Mouse (Mus musculus): Measurements from ENCODE around the gene Kcnb1. TPM values are rescaled to one million over a fixed set of nuclear protein-coding genes. Genes with fewer than 3 reads are reported as not detected.

Kcnb1 gene
- polyA plus RNA-seq, 1 experiment from 2014 or later: 1.3 TPM

DNA sequence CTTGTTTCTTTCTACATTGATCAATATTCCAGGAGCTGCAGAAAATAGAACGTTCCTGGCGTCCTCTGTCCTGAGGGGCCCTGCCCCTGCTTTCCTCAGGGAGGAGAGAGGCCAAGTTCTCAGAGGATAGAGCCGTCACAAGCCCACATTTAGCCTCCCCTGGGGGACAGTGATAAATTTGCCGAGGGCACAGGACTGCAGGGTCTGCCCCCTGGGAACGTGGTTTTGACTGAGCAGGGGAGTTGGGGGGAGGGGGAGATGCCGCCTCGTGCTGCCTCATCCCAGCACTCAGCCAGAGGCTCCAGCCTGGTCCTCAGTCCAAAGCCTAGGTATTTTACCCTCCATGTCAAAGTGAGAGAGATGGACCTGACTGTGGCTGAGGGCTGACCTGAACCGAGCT is 57.9 kb downstream of the Kcnb1 start:
- WGBS: 38% methylated on average over 8 of the region's 8 CpGs
- Histone ChIP-seq H3K27me3 (replicated peaks) (no peaks in the 10 kb centered on the region), H3K36me3 (no peaks in the 10 kb centered on the region), H3K27ac (no peak overlapping the region), H3K4me1 (peaks cover 25% of the 10 kb centered on the region), H3K9ac (no peak overlapping the region), H3K9me3 (no peaks in the 10 kb centered on the region), H3K4me2 (replicated peaks) (no peak overlapping the region), H3K4me3 (no peak overlapping the region)
- ATAC-seq (ENCODE audit: low FRiP score, low read depth): no peak

DNA sequence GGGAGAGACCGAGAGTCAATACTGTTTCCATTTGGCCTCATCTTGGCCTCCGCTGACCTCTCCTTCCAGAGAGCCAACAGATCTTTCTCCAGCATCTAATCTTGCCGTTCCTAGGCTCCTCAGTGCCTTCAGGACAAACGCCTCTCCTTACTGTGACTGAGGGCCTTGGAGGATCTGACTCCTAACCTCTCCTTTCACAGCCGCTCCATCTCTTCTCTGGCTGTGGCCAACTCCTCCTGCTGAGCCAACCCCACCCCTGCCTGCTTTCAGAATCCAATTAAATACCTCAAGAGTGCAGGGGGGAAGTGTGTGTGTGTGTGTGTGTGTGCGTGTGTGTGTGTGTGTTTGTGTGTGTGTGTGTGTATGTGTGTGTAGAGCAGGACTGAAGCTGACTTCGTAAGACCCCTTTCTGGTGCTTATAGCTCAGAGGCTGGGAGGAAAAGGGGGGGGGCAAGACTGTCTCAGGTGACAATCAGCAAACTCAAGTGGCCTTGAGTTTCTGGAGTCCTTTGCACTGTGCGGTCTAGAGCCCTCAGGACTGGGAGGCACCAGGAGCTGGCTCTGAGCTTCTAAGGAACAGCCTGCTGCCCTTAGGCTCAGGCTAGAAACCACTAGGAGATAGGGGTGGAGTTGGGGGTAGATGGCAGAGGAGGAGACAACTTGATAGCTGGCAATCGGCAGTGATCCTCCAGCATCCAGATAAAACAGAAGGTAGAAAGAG is 59.7 kb downstream of the Kcnb1 start:
- no peaks in the 10 kb centered on the region for H3K27me3 ChIP-seq (replicated peaks)
- no peak overlapping the region for H3K27ac ChIP-seq
- no peak for ATAC-seq (ENCODE audit: low FRiP score, low read depth)
- no peaks in the 10 kb centered on the region for H3K36me3 ChIP-seq
- H3K9me3 ChIP-seq: no peaks in the 10 kb centered on the region
- WGBS: 37% methylated on average over 9 of the region's 9 CpGs
- no peak overlapping the region for H3K4me3 ChIP-seq
- H3K4me1 ChIP-seq: peaks cover 20% of the 10 kb centered on the region
- peak overlapping the region; percentile 29; the same call in 1 of the 2 replicates for H3K9ac ChIP-seq
- H3K4me2 ChIP-seq (replicated peaks): peak overlapping the region; percentile 50

DNA sequence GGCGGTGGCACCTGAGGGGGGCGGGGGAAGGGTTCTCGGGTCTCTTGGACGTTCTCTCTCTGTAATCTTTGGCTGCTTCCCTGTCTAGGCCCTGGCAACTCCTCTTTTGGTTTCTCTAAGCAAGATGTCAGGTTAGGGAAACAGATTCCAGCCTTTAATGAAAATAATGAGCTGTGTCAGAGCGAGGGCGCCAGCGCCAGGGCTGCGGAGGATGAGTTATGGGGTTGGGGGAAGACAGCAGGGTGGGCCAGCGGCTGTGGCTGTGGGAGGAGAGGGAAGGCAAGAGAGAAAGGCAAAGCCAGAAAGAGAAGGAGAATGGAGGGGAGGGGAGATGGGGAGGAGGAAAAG is 60.4 kb downstream of the Kcnb1 start:
- Histone ChIP-seq H3K36me3 (no peaks in the 10 kb centered on the region), H3K4me3 (no peak overlapping the region), H3K4me2 (replicated peaks) (peak overlapping the region; percentile 50), H3K4me1 (peaks cover 20% of the 10 kb centered on the region), H3K9me3 (no peaks in the 10 kb centered on the region), H3K9ac (peak overlapping the region; percentile 29; the same call in 1 of the 2 replicates), H3K27me3 (replicated peaks) (no peaks in the 10 kb centered on the region), H3K27ac (no peak overlapping the region)
- 9% methylated on average over 9 of the region's 9 CpGs for WGBS
- peak; percentile 62; the same call in 1 of the 2 replicates for ATAC-seq (ENCODE audit: low FRiP score, low read depth)

DNA sequence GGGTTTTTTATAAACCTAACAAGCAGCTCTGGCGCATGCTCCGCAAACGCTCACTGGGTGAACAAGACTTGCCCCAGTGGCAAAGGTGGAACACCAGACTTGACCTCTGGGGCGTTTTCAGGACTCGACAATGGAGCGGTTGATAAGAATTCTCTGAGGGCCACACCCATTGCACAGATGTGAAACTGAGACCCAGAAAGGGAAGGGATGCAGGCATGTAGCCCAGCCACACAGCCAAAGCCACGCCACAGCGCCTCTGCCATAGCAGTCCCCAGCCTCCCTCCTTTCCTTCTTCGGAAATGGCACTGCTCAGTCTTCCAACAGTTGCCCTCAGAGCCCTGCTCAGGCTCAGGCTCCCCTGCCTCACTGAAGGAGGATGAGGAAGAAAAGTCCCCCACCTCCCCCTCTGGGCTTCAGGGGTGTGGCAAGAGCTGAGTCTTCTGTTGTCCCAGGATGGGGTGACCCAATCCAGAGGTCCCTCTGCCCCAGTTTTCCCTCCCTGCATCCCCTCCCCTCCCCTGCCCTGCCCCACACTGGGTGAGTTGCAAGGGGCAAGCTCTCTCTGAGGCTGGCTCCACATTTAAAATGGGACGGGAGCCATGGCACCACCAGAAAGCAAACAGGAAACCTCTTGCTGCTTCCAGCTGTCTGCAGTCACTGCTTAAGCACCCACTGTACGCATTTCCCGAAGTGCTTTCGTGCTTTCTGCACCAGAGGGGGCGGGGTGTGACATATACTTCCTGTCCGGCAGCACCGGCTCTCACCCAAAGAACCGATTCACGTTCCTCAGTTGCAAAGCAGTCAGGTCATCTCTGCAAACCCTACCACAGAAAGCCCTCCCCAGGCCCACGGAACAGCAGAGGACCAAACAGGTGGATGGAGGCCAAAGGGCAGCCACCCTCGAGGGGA is 61.0 kb downstream of the Kcnb1 start:
- Histone ChIP-seq H3K36me3 (no peaks in the 10 kb centered on the region), H3K27ac (no peak overlapping the region), H3K4me1 (peaks cover 23% of the 10 kb centered on the region), H3K4me2 (replicated peaks) (peak overlapping the region; percentile 50), H3K27me3 (replicated peaks) (no peaks in the 10 kb centered on the region), H3K9ac (peak overlapping the region; percentile 29; the same call in 1 of the 2 replicates), H3K9me3 (no peaks in the 10 kb centered on the region), H3K4me3 (no peak overlapping the region)
- no peak; the same call in 1 of the 2 replicates for ATAC-seq (ENCODE audit: low FRiP score, low read depth)
- 45% methylated on average over 20 of the region's 20 CpGs for WGBS

DNA sequence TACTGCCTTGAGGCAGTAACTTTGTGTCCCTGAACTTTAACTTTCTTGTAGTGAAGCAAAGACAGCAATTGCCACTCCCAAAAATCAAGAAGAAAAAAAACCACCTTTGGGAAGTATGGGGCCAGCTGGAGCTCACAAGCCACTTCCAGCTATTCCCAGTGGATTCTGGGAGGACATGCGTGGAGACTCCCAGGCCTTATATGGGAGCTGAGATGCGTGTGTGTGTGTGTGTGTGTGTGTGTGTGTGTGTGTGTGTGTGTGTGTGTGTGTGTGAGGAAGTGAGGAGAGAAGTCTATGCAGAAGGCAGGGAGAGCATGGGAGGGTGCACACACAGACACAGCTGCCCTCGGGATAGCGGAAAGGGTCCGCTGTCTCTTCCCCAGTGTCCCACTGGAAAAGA is 62.6 kb downstream of the Kcnb1 start:
- no peaks in the 10 kb centered on the region for H3K9me3 ChIP-seq
- H3K36me3 ChIP-seq: no peaks in the 10 kb centered on the region
- WGBS: 90% methylated on average over 5 of the region's 5 CpGs
- H3K4me3 ChIP-seq: no peak overlapping the region
- H3K9ac ChIP-seq: no peak overlapping the region
- peaks cover 29% of the 10 kb centered on the region for H3K4me1 ChIP-seq
- no peaks in the 10 kb centered on the region for H3K27me3 ChIP-seq (replicated peaks)
- H3K4me2 ChIP-seq (replicated peaks): no peak overlapping the region
- no peak overlapping the region for H3K27ac ChIP-seq
- no peak for ATAC-seq (ENCODE audit: low FRiP score, low read depth)

DNA sequence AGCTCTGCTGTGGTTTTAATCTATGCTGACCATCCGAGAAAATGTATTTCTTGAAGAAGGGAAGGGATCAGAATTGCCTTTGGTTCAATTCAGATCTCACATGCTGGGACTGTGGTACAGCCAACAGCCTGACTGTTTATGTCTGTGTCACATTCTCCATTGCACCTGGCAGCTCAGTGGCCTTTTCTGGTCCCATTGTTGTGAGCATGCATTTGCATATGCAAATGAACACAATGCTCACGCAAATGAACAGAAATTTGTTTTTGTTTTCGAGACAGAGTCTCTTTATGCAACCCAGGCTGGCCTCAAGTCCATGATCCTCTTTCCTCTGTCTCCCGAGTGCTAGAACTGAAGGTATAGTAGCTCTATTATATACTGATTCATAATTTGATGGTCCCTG is 64.2 kb downstream of the Kcnb1 start:
- H3K9me3 ChIP-seq: no peaks in the 10 kb centered on the region

DNA sequence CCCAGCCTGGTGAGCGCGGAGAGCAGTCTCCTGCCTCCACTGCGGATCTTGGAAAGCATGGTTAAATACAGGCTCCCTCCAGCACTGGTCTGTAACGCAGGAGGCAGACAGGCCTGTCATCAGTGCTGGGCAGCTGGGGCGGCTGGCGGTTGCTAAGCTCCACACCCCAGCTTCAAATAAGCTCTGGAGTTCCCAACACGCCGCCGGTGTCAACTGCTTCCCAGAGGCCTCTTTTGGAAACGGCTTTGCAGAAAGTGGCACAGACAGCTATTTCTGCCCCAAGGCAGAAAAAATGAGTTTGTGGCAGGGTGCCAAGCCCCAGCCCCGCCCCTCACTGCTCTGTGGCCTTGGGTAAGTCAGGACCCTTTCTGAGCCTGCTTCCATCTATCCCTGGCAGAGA is 66.0 kb downstream of the Kcnb1 start:
- peak; percentile 67 for ATAC-seq (ENCODE audit: low FRiP score, low read depth)
- 0 out of 2 replicates have a peak overlapping the region, but pooled peaks have one; percentile 21 for H3K9ac ChIP-seq
- H3K4me3 ChIP-seq: no peak overlapping the region

More for the DNA sequence above, 64.2 kb downstream of the Kcnb1 start:
- Histone ChIP-seq H3K27ac (no peak overlapping the region), H3K27me3 (replicated peaks) (no peaks in the 10 kb centered on the region), H3K9ac (no peak overlapping the region), H3K36me3 (no peaks in the 10 kb centered on the region), H3K4me2 (replicated peaks) (no peak overlapping the region), H3K4me3 (no peak overlapping the region), H3K4me1 (peaks cover 29% of the 10 kb centered on the region)
- ATAC-seq (ENCODE audit: low FRiP score, low read depth): no peak
- 67% methylated on average over 4 of the region's 4 CpGs for WGBS

DNA sequence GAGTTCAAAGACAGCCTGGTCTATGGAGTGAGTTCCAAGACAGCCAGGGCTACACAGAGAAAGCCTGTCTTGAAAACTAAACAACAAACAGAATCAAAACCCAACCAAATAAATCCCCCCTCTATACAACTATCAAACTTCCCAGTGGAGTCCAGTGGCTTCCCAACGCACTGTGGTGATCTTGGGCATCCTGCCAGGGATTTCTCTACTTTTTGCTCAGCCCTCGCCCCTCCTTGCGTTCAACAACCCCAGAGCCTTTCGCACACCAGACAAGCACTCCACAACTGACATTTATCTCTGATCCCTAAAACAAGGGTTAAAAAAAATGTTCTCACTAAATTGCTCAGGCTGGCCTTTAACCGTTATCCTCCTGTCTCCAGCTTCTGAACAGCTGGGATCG is 67.2 kb downstream of the Kcnb1 start:
- Histone ChIP-seq H3K4me2 (replicated peaks) (no peak overlapping the region), H3K4me3 (no peak overlapping the region), H3K36me3 (no peaks in the 10 kb centered on the region), H3K9me3 (no peaks in the 10 kb centered on the region), H3K27me3 (replicated peaks) (no peaks in the 10 kb centered on the region), H3K9ac (no peak overlapping the region), H3K27ac (no peak overlapping the region), H3K4me1 (peaks cover 9% of the 10 kb centered on the region)
- ATAC-seq (ENCODE audit: low FRiP score, low read depth): no peak
- 88% methylated on average over 6 of the region's 6 CpGs for WGBS

More for the DNA sequence above, 66.0 kb downstream of the Kcnb1 start:
- no peaks in the 10 kb centered on the region for H3K36me3 ChIP-seq
- H3K27me3 ChIP-seq (replicated peaks): no peaks in the 10 kb centered on the region
- peaks cover 13% of the 10 kb centered on the region for H3K4me1 ChIP-seq
- no peak overlapping the region for H3K4me2 ChIP-seq (replicated peaks)
- no peaks in the 10 kb centered on the region for H3K9me3 ChIP-seq
- H3K27ac ChIP-seq: peak overlapping the region; percentile 17; the same call in 1 of the 2 replicates
- WGBS: 52% methylated on average over 11 of the region's 11 CpGs

DNA sequence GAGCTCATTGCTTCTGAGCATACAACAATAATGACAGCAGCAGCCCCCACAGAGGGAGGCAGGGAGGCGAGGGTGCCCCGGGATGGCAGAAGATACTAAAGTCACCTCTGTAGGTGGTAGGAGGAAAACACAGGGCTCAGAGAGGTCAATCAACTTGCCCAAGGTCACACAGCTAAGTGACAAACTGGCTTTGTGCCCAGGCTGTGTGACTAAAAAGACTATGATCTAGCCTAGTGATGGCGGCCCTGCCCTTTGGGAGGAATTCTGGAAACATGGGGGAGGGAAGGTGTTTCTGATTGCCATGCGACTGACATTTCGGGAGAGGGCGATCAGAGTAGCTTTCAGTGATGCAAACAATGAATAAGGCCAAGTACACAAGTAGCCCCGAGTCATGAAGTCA is 68.0 kb downstream of the Kcnb1 start:
- WGBS: 88% methylated on average over 7 of the region's 7 CpGs

DNA sequence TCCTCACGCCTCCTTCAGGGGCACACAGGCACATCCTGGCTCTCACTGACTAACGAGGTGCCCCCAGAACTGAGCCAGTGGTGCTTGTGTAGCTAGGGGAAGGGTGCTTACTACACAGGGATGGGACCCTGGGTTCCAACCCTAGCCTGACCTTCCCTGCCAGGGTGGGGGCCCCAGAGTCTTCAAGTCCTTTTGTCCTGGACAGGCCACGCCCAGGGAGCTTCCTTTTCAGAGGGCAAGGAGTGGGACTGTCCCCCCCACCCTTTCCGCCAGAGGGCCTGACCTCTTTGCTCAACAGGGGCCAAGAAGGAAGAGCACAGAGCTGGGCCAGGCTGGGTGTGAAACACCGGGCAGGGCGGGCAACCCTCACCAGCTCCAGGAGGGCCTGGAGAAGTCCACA is 68.7 kb downstream of the Kcnb1 start:
- ATAC-seq (ENCODE audit: low FRiP score, low read depth): no peak
- H3K4me1 ChIP-seq: peaks cover 9% of the 10 kb centered on the region
- H3K4me2 ChIP-seq (replicated peaks): no peak overlapping the region
- H3K9me3 ChIP-seq: no peaks in the 10 kb centered on the region
- no peak overlapping the region for H3K9ac ChIP-seq
- no peak overlapping the region for H3K4me3 ChIP-seq
- no peaks in the 10 kb centered on the region for H3K36me3 ChIP-seq
- no peak overlapping the region for H3K27ac ChIP-seq
- WGBS: 72% methylated on average over 6 of the region's 6 CpGs
- H3K27me3 ChIP-seq (replicated peaks): no peaks in the 10 kb centered on the region

More for the DNA sequence above, 68.0 kb downstream of the Kcnb1 start:
- no peak for ATAC-seq (ENCODE audit: low FRiP score, low read depth)
- Histone ChIP-seq H3K4me1 (peaks cover 9% of the 10 kb centered on the region), H3K36me3 (no peaks in the 10 kb centered on the region), H3K4me2 (replicated peaks) (no peak overlapping the region), H3K9me3 (no peaks in the 10 kb centered on the region), H3K4me3 (no peak overlapping the region), H3K27me3 (replicated peaks) (no peaks in the 10 kb centered on the region), H3K27ac (no peak overlapping the region), H3K9ac (no peak overlapping the region)

DNA sequence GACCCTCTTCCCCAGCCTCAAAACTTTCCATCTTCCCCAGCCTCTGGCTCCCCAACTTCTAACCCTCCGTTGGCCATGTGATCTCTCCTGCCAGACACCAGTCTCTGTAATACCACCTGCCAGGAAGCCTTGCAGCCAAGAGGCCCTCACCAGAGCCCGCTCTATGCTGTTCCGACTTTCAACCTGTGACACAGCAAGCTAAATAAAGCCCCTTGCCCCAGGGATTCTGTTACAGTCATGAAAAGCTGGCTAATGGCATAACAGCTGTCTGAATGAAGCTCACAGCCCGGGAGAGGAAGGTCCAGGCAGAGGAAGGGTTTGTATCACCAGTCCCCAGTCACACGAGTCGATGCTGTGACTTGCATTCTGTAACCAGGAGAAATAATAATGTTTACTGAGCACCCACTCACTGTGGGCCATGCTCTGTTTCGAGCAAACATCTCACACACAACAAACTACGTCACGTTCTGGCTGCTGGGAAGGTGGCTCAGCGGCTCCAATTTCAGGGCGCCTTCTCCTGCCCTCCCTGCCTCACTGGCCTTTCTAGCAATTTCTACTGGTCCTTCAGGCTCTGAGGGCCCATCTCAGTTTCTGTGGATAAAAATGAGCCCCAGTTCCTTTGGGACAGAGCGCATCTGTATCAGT is 69.6 kb downstream of the Kcnb1 start:
- ATAC-seq (ENCODE audit: low FRiP score, low read depth): no peak
- Histone ChIP-seq H3K9me3 (no peaks in the 10 kb centered on the region), H3K4me3 (no peak overlapping the region), H3K36me3 (no peaks in the 10 kb centered on the region), H3K27me3 (replicated peaks) (no peaks in the 10 kb centered on the region), H3K4me2 (replicated peaks) (no peak overlapping the region), H3K4me1 (peaks cover 9% of the 10 kb centered on the region), H3K27ac (no peak overlapping the region), H3K9ac (no peak overlapping the region)
- WGBS: 80% methylated on average over 12 of the region's 12 CpGs

DNA sequence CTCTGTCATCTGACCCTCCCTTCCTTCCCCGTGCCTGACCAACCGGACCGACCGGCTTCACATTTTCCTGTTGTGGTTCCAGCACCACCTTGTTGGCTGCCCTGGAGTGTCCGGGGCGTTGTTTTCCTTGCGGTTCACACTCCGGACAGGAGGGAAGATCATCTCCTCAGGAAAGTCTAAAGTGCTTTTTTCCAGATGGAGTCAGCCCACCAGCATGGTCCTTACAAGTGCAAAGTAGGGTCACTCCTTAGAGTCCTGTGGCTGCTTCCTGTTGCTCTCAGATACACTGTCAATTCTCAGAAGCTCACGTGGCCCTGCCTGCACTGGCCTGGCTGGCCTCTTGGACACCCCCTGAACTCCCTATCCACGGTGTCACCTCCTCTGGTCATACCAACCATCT is 71.9 kb downstream of the Kcnb1 start:
- H3K4me2 ChIP-seq (replicated peaks): no peak overlapping the region

More for the DNA sequence above, 71.9 kb downstream of the Kcnb1 start:
- no peak for ATAC-seq (ENCODE audit: low FRiP score, low read depth)
- WGBS: 73% methylated on average over 10 of the region's 10 CpGs
- H3K4me1 ChIP-seq: no peaks in the 10 kb centered on the region; the same call in 1 of the 2 replicates
- H3K4me3 ChIP-seq: no peak overlapping the region
- no peak overlapping the region for H3K27ac ChIP-seq
- no peaks in the 10 kb centered on the region for H3K27me3 ChIP-seq (replicated peaks)
- no peaks in the 10 kb centered on the region for H3K36me3 ChIP-seq
- no peaks in the 10 kb centered on the region for H3K9me3 ChIP-seq
- no peak overlapping the region for H3K9ac ChIP-seq

Data from neural tube, embryonic 12.5 days (tissue).